Mouse (Mus musculus): Measurements from ENCODE around the gene Tcp10c.
"Not testable (repeated sequence)": the region's sequence is repeated elsewhere in the genome, so short reads cannot be mapped to it uniquely, and the experiment has no call there.

Gene Tcp10c

DNA sequence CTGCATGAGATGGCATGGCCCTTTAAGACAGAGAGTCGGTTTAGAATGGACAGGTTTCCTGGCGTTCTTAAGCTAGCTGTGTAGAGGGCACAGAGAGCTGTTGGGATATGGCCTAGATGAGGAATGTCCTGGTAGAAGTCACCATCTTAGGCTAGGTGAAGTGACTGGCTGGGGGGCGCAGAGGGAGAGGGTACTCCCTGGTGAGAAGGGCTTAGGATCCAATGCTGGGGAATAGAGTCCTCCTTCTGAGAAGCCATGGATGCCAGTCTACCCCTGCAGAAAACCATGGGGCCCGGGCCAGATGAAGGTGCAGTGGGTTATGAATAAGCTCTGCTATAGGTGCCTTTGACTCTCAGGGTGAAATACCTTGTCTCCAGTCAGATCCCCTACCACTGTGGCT lies at the start of gene Tcp10c:
TSS of gene Tcp10c (plus strand) at position 52 of the 400 bp plus-strand sequence.
- DNase-seq: not testable (repeated sequence)

DNA sequence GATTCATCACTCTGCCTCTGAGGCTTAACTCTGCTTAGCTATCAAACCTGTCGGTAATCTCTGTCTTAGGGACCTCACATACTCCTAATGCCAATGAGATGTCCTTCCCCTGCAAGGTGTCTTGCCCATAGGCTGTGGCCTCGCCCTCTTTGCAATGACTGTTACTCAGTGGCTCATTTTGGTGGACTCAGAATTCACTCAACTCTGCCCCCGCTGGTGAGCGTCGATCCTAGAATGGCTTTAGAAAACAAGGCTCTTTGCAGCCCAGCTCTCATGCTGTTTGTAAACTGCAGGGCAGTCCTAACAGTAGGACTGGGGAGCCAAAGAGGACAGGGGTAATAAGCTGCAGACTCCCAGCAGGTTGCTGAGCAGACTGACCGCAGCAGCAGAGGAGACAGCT lies 46.5 kb upstream of the Tcp10c start:
- not testable (repeated sequence) for DNase-seq

DNA sequence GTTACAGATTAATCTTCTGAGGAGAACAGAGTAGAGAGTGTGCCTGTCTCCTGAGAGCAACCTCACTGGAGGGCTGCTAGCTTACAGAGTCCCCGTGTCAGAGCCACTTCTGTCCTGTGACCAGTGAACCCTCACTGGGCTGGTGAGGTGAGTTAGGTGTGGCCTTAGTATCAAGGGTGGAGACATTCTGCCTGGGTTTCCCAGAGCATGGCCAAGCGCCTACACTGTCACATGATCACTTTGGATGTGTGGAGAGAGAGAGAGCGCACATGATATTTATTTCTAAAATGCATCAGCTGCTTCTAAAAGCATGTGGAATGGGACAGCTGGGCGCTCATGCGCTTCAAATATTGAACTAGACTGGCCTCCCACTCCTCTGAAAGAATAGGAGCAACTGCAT lies 46.0 kb upstream of the Tcp10c start:
- not testable (repeated sequence) for DNase-seq

DNA sequence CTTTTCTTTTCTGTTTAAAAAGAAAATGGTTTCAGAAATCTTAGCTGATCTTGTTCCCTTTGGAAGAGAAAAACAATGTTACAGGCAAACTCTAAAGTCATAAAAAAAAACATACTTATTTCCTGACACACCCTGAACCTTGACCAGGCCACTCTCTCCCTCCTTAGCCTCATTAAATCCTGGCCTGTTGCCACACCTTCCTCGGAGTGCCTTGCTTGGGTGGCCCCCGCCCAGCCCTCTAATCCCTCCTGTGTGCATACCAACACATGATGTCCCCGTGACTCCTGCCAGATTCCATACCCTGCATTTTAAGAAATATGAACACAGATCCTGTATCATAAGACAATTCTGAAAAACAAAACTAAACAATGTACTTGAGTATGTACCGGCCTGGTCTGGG lies 45.6 kb upstream of the Tcp10c start:
- DNase-seq: not testable (repeated sequence)

DNA sequence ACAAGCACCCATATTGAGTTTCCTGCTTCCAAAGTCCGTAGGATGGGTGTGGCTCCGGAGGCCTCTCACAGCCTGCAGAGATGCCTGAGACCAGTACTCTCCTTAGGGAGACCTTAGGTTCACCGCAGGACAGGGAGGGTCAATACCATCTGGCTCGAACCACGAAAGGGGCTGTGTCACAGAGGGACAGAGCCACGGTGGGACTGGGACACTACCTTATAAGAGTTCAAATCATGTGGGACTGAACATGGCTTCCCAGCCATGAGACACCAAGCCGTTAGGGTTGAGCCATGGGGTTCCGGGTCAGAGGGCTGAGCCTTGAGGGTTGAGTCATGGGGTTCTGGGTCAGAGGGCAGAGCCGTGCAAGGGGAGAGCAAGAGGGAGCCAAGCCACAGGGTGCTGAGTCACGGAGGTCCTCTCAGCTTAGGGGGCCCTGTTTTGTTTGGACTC lies 45.2 kb upstream of the Tcp10c start:
- DNase-seq: not testable (repeated sequence)

DNA sequence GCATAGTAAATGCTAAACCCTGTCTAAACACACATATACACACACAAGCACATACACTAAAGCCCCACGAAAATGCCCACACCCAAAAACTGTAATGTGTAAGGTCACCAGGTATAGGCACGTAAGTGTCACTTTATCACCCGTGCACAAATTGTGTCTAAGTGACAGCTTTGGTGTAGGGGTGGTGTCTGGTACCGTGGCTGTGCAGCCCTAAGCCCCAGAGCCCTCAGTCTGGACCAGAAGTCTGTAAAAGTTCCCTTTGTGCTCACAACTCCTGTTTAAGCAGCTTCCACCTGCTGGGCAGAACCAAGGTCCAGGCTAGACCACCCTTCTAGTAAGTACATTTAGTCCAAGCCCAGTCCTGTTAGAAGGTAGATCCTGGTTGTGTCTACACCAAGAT lies 24.4 kb upstream of the Tcp10c start:
- not testable (repeated sequence) for DNase-seq

DNA sequence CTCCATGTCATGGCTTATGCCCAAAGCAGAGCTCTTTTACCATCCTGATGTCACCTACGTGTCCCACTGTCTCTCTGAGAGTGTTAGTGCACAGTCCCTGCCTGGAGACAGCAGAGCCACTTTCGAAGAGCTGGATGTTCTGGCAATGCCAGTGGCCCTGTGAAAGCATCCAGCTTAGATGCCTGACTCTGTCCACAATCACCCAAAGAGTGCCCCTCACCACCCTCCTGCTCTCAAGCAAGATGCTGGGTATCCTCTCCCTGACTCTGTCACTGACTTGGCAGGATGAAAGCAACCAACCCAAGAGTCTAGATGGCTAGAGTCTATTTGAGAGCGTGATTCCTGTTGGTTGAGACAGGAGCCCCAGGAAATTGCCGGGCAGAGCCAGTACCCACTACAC lies 23.2 kb upstream of the Tcp10c start:
- DNase-seq: not testable (repeated sequence)

DNA sequence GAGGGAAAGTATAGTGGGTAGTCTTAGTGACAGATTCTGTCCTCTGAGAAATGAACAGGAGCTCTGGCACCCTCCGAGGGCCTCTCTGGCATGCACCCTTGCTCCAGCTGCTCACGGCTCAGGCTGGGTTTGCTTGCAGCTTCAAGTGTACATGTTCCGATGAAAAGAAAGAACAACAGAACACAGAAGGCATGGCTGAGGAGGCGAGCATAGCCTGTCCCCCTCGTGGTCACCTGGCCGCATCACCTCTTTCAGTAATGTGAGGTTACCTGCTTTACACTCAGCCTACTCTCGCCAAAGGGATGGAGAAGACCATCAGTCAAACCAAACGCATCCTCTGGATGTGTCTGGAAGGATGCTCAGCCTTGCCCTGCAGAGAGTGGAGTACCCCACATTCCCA lies 21.9 kb upstream of the Tcp10c start:
- not testable (repeated sequence) for DNase-seq

DNA sequence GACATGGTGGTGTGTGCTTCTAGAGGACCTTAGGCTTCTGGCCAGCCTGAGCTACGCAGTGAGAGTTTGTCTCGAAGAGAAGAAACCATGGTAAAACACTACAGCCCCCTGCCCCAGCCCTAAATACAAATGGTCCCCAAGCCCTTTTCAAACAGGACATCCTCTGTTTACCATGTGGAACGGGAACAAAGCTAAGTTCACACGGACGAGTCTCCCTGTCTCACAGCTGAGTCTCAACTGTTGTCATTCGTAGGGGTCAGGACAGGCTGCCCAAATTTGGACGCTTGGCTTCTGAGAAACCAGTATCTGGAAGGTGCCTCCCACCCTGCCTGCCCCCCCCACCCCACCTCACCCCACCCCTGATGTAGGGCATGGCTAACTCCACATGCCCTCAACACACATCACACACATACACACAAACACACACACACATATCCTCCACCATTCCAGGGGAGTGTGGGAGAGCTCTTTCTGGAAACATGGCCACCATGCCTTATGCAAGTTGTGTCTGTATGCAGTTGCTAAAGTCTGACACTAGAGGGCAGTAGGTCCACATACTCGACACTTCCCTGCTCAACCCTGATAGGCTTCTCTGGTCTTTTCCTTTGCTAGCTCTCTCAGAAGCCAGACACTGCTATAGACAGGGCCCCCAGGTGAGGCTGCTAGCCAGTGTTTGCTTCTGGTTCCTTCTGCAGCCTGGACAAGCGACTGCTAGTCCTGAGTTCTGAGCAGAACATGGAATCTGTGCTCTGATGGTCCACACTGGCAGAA lies 17.2 kb upstream of the Tcp10c start:
- DNase-seq: not testable (repeated sequence)

DNA sequence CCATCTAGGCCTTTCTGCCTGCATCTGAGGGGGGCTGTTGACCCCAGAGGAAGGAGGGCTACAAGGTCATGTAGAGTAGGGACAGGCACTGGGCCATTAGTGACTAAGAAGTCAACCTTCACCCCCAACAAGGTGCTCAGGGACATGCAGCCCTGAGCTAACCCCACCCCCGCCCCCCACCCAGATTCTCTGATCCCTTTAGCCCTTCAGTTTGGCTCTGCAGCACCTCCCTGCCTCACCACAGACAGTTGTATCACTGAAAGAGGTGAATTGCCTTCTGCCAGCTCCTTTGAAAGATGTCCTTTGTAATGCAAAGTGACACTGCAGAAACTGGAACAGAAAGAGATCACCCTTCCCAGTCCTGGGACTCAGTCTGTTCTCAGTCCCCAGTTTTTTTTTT lies 16.4 kb upstream of the Tcp10c start:
- DNase-seq: not testable (repeated sequence)

DNA sequence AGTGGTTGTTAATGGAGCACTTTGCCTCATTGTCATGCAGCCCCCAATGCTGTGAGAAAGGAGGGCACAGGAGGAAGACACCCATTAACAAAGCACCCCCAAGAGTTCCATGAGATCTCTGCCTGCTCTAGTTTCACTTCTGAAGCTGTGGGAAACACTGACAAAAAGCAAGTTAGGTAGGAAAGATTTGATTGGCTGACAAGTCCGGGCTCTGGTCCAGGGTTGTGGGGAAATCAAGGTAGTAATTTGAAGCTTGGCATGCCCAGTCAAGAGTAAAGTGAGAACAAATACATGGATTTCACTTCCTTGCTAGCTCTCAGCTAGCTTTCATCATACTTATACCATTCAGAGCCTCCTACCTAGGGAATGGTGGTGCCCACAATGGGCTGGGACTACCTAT lies 14.3 kb upstream of the Tcp10c start:
- DNase-seq: not testable (repeated sequence)

DNA sequence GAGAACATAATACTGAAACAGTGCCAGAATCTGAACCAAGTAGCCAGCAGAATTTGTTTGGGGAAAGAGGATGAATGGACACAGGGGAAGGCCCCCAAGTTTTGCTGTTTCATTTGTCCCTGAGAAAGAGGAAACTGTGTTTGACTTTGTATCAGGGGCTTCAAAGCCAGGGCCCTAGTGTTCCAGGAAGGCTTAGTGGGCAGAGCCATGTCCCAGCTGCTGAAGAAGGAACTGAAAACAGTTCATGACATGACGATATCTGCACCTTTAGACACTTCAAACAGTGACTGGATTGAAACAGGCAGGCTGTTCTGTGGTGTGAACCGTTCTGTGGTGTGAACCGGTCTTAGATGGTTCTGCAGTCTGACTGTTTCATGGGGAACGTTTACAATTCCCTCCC lies 8.4 kb upstream of the Tcp10c start:
- not testable (repeated sequence) for DNase-seq

DNA sequence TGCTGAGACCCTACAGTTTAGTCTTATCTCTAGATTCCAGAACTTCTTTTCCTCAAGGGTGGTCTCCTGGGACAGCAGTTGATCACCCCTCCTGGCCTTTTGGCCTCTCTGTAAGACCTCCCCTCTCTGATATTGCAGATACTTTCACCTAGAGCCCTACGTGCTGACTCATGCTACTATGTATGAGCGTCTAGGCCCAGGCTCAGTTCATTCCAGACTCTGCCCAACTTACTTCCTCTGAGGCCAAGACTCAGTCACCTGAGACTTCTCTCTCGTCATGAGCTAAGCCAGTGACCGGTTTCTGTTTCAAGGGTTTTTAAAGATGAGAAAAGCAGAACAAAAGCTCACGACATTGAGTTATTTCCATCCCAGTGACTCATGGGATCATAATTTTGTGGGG lies 4.8 kb upstream of the Tcp10c start:
- DNase-seq: peak; percentile 1

DNA sequence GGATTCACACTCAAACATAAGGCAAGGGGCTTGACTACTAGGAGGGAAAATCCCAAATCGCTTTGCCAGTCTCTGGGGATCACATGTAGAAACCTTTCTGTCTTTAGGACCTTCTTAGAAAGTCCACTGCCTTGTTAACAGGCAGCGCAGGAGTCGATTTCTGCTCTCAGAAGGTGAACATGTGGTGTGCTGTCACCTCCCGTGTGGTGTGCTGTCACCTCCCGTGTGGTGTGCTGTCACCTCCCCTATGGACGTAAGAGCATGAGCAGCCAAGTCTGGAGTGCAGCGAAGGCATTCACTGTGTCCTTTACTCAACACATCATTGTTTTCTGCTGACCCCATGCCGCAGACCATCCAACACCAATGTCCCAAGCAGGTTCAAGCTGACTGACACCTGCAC lies 1.1 kb upstream of the Tcp10c start:
- DNase-seq: peak; percentile 3

DNA sequence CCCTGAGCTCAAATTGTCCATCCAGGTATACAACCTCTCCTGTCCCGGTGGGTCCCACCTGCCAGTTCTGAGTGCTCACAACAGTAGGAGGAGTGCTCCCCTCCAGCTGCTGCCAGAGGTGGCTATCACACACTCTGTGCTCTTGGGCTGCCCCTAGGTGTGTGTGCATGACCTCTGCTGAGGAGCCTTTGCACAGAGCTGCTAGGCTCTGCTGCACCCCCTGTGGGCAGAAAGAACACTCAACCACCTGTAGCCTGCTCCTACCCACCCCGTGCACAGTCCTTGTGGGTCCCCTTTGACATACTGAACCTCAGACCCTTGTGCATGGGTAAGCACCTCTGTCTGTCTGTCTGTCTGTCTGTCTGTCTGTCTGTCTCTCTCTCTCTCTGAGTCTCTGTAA lies 8.1 kb downstream of the Tcp10c start:
- DNase-seq: not testable (repeated sequence)

DNA sequence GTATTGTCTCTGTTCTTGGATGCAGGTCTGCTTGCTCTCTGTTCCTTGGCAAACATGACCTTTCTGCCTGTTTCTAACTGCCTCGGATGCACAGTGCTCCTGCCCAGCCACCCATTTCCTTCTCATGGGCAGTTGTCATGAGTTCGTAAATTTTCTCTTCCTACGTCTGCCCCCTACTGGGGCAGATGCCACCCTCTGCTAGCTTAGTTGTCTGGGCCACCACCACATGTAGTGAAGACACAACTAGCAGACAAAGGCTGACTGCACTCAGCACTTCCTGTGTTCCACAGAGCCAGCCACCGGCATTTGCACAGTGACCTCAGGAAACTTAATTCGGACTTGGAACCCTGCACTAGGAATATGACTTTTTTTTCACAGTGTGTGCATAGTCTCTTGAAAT lies 9.4 kb downstream of the Tcp10c start:
- DNase-seq: not testable (repeated sequence)

DNA sequence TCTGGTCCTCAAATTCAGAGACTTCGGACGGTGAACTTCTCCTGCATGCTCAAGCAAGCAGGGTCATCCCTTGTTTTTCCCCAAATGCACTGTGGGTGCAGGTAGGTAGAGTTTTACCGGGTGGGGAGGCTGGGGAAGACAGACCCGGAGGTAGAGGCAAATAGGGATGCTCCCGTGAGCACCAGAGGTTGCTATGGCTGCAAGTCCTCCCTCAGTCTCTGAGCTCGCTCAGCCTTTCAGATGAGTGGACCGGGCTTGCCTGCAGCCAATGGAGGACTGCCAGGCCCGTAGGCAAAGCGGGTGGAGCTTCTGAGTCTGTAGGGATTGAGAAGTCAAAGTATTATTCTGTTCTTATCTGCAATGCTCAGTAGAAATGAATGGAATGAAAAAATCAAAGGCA lies 9.8 kb downstream of the Tcp10c start:
- peak; percentile 2 for DNase-seq

DNA sequence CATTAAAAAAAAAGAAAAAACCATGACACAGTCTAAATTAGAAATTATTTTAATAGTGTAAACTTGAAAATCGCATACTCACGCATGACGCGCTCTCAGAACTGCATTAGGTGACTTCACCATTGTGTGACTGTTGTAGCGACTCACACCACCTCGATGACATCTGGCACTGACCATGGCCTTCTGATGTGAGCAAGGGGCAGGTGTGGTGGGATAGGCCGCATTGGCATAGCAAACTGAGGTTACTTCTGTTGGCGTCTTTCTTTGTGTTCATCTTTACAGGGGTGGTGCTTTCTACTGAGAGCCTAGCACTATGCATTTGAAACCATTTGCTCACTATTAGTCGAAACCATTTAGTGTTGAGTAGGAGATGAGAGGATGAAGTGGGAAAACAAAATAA lies 12.8 kb downstream of the Tcp10c start:
- peak; percentile 1 for DNase-seq

DNA sequence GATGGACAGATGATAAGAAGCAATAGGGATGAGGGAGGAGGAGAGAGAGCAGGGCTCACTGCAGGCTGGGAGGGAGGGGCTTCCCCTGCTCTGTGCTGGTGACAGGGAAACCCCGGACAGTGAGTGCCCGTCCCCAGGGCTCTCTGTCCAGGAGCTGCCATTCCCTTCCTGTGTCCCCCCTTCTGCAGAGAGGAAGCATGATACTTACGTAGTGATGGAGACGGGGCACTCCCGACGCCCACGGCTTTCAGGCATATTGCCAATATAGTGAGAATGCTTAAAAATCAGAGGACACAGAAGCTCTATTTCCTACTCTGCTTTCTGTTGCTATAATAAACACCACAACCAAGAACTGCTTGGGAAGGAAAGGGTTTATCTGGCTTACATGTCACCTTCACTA lies 14.3 kb downstream of the Tcp10c start:
- DNase-seq: peak; percentile 1

DNA sequence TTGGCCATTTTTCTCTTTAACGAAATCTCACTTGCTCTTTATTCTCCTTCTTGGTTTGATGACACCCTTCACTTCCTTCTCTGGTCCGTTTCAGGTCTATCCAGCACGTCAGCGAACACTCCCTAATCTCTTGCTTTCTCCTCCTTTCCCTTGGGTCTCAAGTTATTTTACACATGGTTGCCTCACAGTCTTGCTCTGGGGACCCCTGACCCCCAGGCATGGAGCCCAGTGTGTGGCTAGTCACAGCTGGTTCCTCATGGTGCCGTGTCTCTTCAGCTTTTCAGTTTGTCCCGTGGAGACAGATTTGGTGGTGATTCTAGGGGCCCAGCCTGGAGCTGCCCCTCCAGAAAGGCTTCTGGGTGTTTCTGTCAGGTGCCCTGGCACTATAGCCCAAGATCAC lies 16.4 kb downstream of the Tcp10c start:
- not testable (repeated sequence) for DNase-seq

DNA sequence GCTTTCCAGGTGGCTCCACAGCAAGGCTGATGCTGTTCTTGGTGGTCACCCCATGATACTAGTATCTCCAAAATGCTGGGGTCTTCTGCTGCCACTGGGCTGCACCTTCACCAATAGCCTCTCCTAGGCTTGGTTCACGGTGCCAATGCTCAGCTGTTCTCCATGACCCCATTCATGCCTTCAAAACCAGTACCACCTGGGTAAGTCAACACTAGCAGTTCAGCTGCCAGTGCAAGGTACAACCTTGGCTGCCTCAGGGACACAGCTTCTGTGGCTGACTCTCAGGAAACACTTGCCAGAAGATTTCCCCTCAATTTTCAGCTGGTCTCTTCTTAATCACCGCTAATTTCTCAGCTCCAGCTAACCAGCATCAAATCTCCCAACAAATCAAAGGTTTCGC lies 24.0 kb downstream of the Tcp10c start:
- peak; percentile 0 for DNase-seq

DNA sequence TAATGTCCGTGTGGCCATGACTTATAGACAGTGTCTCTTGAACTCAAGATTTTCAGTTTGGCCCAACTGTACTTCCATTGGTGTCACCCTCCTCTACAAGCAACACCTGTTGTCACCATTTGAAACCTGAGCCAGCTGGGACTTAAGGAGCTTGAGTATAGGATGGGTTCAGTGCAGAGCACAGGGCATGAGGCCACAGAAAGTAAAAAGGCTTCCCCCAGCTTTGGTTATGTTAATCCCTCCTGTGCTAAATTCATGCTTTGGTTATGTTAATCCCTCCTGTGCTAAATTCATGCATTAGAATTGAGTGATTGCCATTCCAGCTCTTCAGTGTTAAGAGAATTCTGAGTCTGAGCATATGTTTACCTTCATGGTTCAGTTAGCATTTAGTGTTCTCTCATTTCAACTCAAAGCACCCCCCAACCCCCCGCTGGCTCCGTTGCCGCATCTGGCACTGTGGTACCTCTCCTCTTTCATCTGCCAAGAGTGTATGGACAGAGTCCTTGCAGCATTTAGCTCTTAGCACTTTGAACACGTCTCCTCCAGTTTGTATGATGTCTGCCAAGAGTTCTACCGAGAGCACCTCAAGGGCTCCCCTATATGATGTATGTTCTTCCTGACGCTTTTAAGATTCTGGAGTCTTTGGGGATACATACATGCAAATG lies 25.7 kb downstream of the Tcp10c start:
- DNase-seq: peak; percentile 1

DNA sequence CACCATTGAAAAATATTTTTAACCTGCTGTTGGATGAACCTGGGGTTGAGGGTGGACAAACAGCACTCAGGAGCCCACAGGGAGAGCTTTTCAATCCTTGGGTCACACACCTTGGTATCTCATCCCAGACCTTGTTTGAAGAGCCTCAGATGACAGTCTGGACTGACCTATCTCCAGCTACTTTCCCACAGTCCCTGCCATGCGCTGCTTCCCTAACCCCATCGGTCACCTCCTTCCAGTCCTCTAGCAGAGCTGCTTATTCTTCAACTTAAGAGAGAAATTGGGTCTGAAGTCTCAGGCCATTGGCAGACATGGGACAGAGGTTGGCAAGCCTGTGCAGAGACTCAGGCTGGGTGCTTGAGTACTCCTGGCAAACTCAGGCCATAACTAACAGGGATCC lies 26.9 kb downstream of the Tcp10c start:
- DNase-seq: peak; percentile 1

DNA sequence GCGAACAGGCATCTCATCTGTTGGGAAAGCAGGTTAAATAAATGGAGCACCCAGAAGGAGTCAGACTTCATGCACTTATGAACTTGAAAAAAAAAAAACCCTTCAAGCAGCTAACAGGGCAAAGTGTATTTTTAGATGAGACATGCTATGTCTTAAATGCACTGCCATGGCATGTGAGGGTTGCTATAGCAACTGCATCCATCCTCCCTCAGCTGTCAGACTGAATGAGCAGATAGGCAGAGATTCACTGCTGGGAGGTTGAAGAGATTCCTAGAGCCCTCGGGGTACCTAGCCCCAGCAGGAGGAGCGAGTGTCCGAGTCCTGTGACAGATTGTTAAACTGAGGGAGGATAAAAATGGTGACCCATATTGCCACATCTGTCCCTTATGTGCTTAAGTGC lies 36.6 kb downstream of the Tcp10c start:
- not testable (repeated sequence) for DNase-seq

Measured in liver (tissue).